Mouse (Mus musculus) splenic B cell, adult 2 months (primary cell): ENCODE results near the gene Zfp704.

Experiments
- DNase-seq: peaks from one replicate; pipeline ENCODE4 v3.0.0-alpha.2; 2011; ENCODE audit warnings: low read depth, low spot score
- H3K27me3 ChIP-seq: 2 replicates; pipeline ENCODE4 v1.6.1; 2012; ENCODE audit warnings: mild to moderate bottlenecking, low read length, moderate library complexity, mixed read lengths; ENCODE audit not compliant: control insufficient read depth, poor library complexity, insufficient read depth, severe bottlenecking
- H3K36me3 ChIP-seq: 2 replicates; pipeline ENCODE4 v1.6.1; 2012; ENCODE audit warnings: mild to moderate bottlenecking, low read length, moderate library complexity, mixed read lengths; ENCODE audit not compliant: control insufficient read depth, poor library complexity, insufficient read depth, severe bottlenecking

Zfp704 gene

DNA sequence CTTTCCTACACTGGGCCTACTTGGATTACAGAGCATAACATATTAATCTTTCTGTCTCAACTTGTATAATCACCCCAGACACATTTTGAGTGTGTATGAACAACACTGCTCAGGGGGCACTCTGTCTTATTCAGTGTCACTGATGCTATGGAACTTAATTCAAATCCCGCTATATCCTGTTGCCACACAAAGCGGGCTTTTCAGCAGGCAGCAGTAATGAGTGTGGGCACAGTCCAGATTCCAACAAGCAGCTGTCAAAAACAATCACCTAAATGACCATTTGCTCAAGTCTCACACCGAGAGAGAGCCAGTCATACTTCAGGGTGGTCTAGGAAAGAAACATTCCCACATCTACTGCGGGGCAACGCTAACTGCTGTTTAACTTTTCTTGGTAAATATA is 2.2 kb downstream of the Zfp704 start:
- H3K36me3 ChIP-seq = no peaks in the 10 kb centered on the region
- no peaks in the 10 kb centered on the region; the same call in 1 of the 2 replicates for H3K27me3 ChIP-seq
- DNase-seq = no peak

DNA sequence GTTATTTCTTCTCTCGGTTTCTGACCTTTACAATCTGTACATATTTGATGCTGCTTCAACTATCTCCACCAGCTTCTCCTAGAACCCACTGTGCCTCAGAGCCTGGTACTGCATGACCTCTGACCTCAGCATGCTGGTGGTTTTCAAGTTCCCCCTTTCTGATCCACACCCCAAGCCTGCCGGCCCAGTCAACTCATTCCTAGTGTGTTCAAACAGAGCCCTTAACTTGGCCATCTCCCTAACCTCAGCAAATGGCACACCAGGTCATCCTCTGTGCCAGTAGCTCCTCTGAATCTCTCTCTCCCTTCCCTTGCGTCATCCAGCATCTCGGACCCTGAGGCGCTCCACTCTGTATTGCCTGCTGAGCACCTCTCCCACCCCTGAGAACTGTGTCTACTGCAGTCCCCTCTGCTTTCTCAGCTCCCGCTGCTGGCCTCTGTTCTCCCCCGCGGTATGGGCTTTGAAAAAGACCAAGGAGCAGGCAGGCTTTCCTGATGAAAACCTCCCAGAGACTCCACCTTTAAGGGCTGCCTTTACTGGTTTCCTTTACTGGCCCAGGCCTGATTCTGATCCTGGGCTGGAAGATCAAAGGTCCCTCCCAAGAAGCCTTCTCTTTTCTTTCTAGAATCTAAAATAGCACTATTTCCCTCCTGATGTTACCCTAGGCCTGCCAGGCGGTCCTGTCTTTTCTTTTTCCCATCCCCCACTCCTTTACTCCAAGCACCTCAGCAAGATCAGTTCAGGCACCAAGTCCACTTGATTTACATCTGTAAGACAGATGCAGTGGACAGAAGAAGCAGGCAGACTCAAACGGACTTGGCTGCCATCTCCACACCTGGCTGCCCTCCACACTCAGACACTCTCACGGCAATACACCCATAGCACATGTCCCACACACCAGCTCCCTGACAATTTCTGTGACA is 3.8 kb downstream of the Zfp704 start:
- DNase-seq = no peak
- Histone ChIP-seq H3K27me3 (no peaks in the 10 kb centered on the region; the same call in 1 of the 2 replicates), H3K36me3 (no peaks in the 10 kb centered on the region)

- Histone ChIP-seq H3K27me3 (no peaks in the 10 kb centered on the region; the same call in 1 of the 2 replicates), H3K36me3 (no peaks in the 10 kb centered on the region)
- no peak for DNase-seq
Observed at GRCm38 (mm10) chr3:9604941-9605340, 4.9 kb downstream of the Zfp704 start.

DNA sequence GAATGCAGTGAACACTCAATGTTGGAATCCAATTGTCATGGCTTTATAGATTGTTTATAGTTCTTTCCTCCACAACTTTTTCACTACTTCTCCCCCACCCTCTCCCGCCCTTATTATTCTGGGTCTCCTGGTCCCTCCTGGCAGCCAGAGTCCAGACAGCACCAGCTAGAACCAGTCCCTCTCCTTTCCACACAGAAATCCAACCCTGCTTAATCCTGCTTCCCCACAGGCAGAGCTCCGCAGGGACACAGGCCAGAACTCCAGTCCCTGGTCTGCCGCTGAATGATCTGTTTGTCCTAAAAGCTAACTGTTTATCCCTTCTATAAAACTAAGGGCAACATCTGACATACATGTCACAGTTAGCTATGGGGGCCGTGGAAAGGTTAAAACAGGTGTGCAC is 6.0 kb downstream of the Zfp704 start:
- Histone ChIP-seq H3K27me3 (no peaks in the 10 kb centered on the region; the same call in 1 of the 2 replicates), H3K36me3 (no peaks in the 10 kb centered on the region)
- DNase-seq = no peak

- no peaks in the 10 kb centered on the region for H3K27me3 ChIP-seq
- DNase-seq = no peak
Observed at GRCm38 (mm10) chr3:9600577-9600976, 9.3 kb downstream of the Zfp704 start.

GRCm38 (mm10) chr3:9599738-9600410 is 10.0 kb downstream of the Zfp704 start:
- no peak for DNase-seq
- no peaks in the 10 kb centered on the region for H3K36me3 ChIP-seq

More at GRCm38 (mm10) chr3:9600577-9600976, 9.3 kb downstream of the Zfp704 start:
- H3K36me3 ChIP-seq = no peaks in the 10 kb centered on the region

DNA sequence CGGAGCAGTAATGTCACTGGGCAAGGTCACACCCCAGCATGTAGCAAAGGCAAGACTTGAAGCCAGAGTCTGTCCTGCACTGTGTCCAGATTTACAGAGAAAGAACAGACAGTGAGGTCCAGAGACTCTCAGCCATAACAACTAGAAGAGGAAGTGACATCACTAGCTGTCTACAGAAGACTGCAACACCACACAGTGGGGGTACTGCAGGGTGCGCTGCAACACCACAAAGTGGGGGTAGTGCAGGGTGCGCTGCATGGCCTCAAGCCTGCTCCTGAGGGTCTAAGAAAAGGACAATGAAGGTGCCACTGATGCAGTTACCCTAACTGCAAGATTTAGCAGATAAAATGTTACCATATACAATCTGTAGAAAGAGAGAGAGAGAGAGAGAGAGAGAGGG is 11.8 kb downstream of the Zfp704 start:
- Histone ChIP-seq H3K27me3 (no peaks in the 10 kb centered on the region), H3K36me3 (no peaks in the 10 kb centered on the region)
- peak; percentile 7 for DNase-seq

More at GRCm38 (mm10) chr3:9599738-9600410, 10.0 kb downstream of the Zfp704 start:
- H3K27me3 ChIP-seq = no peaks in the 10 kb centered on the region

GRCm38 (mm10) chr3:9594457-9594856 is 15.4 kb downstream of the Zfp704 start:
- DNase-seq = no peak
- Histone ChIP-seq H3K36me3 (no peaks in the 10 kb centered on the region), H3K27me3 (no peaks in the 10 kb centered on the region)

GRCm38 (mm10) chr3:9593832-9594231 is 16.1 kb downstream of the Zfp704 start:
- DNase-seq = peak; percentile 36
- no peaks in the 10 kb centered on the region for H3K27me3 ChIP-seq
- H3K36me3 ChIP-seq = no peaks in the 10 kb centered on the region

GRCm38 (mm10) chr3:9591416-9592110 is 18.3 kb downstream of the Zfp704 start:
- Histone ChIP-seq H3K36me3 (no peaks in the 10 kb centered on the region), H3K27me3 (no peaks in the 10 kb centered on the region)
- DNase-seq = no peak

GRCm38 (mm10) chr3:9588635-9589034 is 21.2 kb downstream of the Zfp704 start:
- no peak for DNase-seq
- Histone ChIP-seq H3K27me3 (no peaks in the 10 kb centered on the region), H3K36me3 (no peaks in the 10 kb centered on the region)

GRCm38 (mm10) chr3:9587304-9587703 is 22.6 kb downstream of the Zfp704 start:
- DNase-seq = no peak
- no peaks in the 10 kb centered on the region for H3K36me3 ChIP-seq

DNA sequence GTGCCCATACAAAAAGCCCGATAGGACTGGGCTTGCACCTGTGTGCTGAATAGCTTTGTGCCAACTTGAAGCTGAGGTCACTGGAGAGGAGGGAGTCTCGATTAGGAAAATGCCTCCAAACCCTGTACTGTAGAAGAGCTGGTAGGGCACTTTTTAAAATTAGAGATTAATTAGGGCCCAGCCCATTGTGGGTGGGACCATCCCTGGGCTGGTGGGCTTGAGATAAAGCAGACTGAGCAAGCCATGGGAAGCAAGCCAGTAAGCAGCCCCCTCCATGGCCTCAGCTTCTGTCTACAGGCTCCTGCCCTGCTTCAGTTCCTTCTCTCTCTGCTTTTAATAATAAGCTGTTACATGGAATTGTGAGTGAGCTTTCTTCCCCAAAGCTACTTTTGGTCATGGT is 26.4 kb downstream of the Zfp704 start:
- no peak for DNase-seq
- Histone ChIP-seq H3K27me3 (no peaks in the 10 kb centered on the region), H3K36me3 (no peaks in the 10 kb centered on the region)

More at GRCm38 (mm10) chr3:9587304-9587703, 22.6 kb downstream of the Zfp704 start:
- H3K27me3 ChIP-seq = no peaks in the 10 kb centered on the region

DNA sequence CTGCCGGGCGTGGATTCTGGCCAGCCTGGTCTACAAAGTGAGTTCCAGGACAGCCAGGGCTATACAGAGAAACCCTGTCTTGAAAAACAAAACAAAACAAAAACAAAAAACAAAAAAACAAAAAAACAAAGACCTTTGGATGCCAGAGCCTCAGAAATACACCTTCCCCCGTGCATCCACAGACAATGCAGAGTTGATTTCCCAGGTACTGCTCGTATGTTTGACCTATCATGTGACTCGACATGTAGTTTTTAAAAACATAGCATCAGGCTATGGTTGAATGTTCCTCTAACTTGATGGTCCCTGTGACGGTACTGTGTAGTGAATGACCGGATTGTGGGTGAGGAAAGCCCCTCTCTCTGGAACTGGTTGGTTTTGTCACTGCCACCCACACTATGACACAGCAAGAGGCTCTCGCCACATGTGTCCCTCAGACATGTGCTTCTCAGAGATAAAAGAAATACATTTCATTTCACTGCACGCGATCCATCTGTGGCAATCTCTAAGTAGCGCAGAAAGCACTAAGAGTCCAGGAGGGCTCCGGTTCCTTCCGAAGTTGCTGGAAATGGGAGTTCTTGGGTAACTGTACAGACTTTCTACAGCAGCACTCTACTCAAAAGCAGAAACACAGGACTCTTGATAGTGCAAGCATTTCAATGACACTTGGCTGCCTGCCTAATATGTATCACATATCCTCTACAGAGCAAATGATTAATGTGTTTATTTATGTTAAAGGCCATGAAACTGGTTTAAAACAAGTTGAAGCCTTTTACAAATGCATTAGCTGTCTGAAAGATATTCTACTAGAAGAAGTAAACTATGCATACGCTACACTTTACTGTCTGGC is 28.7 kb downstream of the Zfp704 start:
- Histone ChIP-seq H3K36me3 (no peaks in the 10 kb centered on the region), H3K27me3 (no peaks in the 10 kb centered on the region)
- no peak for DNase-seq
